Mouse (Mus musculus) forebrain, embryonic 12.5 days (tissue): Measurements from ENCODE around the gene Gm42957. TPM values are rescaled to one million over a fixed set of nuclear protein-coding genes. Genes with fewer than 3 reads are reported as not detected.
"Not testable (repeated sequence)": the region's sequence is repeated elsewhere in the genome, so short reads cannot be mapped to it uniquely, and the experiment has no call there.

Source experiments
- ATAC-seq: fragments of 200-750 bp; cut with Nextera tagmentation; 2 replicates; pipeline ENCODE4 v1.8.0; 2017; ENCODE audit warnings: moderate TSS enrichment; ENCODE audit not compliant: low FRiP score
- H3K27ac ChIP-seq: fragments of 300-500 bp; sonication (generic); 2 replicates; pipeline ENCODE4 v1.5.1; 2016; ENCODE audit warnings: mild to moderate bottlenecking
- H3K27me3 ChIP-seq: fragments of 300-500 bp; sonication (generic); 2 replicates; pipeline ENCODE4 v1.6.1; 2016; ENCODE audit warnings: mild to moderate bottlenecking
- H3K36me3 ChIP-seq: fragments of 300-500 bp; sonication (generic); replicated peaks from 2 replicates; pipeline ENCODE4 v1.6.1; 2016; ENCODE audit warnings: mild to moderate bottlenecking
- H3K4me1 ChIP-seq: fragments of 300-500 bp; sonication (generic); 2 replicates; pipeline ENCODE4 v1.6.1; 2016
- H3K4me2 ChIP-seq: fragments of 300-500 bp; sonication (generic); 2 replicates; pipeline ENCODE4 v1.6.1; 2016; ENCODE audit warnings: mild to moderate bottlenecking, moderate library complexity
- H3K4me3 ChIP-seq: fragments of 300-500 bp; sonication (generic); replicated peaks from 2 replicates; pipeline ENCODE4 v1.5.1; 2016; ENCODE audit warnings: mild to moderate bottlenecking
- H3K9ac ChIP-seq: fragments of 300-500 bp; sonication (generic); 2 replicates; pipeline ENCODE4 v1.6.1; 2016; ENCODE audit warnings: mild to moderate bottlenecking
- H3K9me3 ChIP-seq: fragments of 300-500 bp; sonication (generic); 2 replicates; pipeline ENCODE4 v1.6.1; 2016
- WGBS: fragments of 180-500 bp; shearing (Covaris S2); methylation state at CpG from one replicate; pipeline ENCODE4 v1.1.7; 2016; 5-methylcytosine and 5-hydroxymethylcytosine counted together
- polyA plus RNA-seq: library from polyadenylated mRNA; unstranded; fragments of >200 nt; fragmentation: Nextera tagmentation; extraction: Ambion mirVana; gene quantifications from 2 replicates; pipeline ENCODE4 v1.2.1, GENCODE M21; 2016

Gm42957 gene
- polyA plus RNA-seq, 1 experiment from 2014 or later: not detected

GRCm38 (mm10) chr3:96599411-96599810 is 35.9 kb upstream of the Gm42957 start:
- Histone ChIP-seq H3K27ac (no peak overlapping the region), H3K4me2 (0 out of 2 replicates have a peak overlapping the region, but pooled peaks have one; percentile 95), H3K27me3 (peaks cover 37% of the 10 kb centered on the region), H3K4me1 (peaks cover 78% of the 10 kb centered on the region), H3K36me3 (no peaks in the 10 kb centered on the region), H3K4me3 (no peak overlapping the region), H3K9me3 (no peaks in the 10 kb centered on the region), H3K9ac (no peak overlapping the region)
- 59% methylated on average over 3 of the region's 3 CpGs for WGBS
- ATAC-seq: no peak

GRCm38 (mm10) chr3:96600639-96601250 is 34.5 kb upstream of the Gm42957 start, which contains the start of gene Lix1l:
Gene Lix1l (plus strand): TSS chr3:96601149.
- peak within 1 kb of the TSS; percentile 62 for H3K4me2 ChIP-seq
- H3K4me3 ChIP-seq: peak within 1 kb of the TSS; percentile 96
- no peaks in the 10 kb centered on the region for H3K9me3 ChIP-seq
- H3K9ac ChIP-seq: peak within 1 kb of the TSS; percentile 97
- WGBS: under 1% methylated on average over 27 of the region's 27 CpGs
- no peaks in the 10 kb centered on the region for H3K36me3 ChIP-seq
- peak; percentile 95 for ATAC-seq
- H3K27ac ChIP-seq: peak within 1 kb of the TSS; percentile 96
- peaks cover 25% of the 10 kb centered on the region for H3K27me3 ChIP-seq
- H3K4me1 ChIP-seq: peaks cover 80% of the 10 kb centered on the region

- H3K4me1 ChIP-seq: peaks cover 77% of the 10 kb centered on the region
- no peaks in the 10 kb centered on the region for H3K9me3 ChIP-seq
- H3K4me2 ChIP-seq: peak overlapping the region; percentile 62
- ATAC-seq: peak; percentile 63
- peak overlapping the region; percentile 96 for H3K4me3 ChIP-seq
- peak overlapping the region; percentile 96 for H3K27ac ChIP-seq
- H3K36me3 ChIP-seq: no peaks in the 10 kb centered on the region
- peaks cover 20% of the 10 kb centered on the region for H3K27me3 ChIP-seq
- WGBS: under 1% methylated on average over 22 of the region's 40 CpGs
- H3K9ac ChIP-seq: peak overlapping the region; percentile 97
Measured at GRCm38 (mm10) chr3:96601251-96601787, 34.0 kb upstream of the Gm42957 start.

GRCm38 (mm10) chr3:96601941-96602703 is 33.2 kb upstream of the Gm42957 start:
- H3K9me3 ChIP-seq: no peaks in the 10 kb centered on the region
- H3K9ac ChIP-seq: peak overlapping the region; percentile 97
- H3K27ac ChIP-seq: peak overlapping the region; percentile 96
- H3K27me3 ChIP-seq: peaks cover 12% of the 10 kb centered on the region
- H3K36me3 ChIP-seq: no peaks in the 10 kb centered on the region
- H3K4me1 ChIP-seq: peaks cover 69% of the 10 kb centered on the region
- no peak for ATAC-seq
- peak overlapping the region; percentile 96 for H3K4me3 ChIP-seq
- WGBS: 19% methylated on average over 10 of the region's 10 CpGs
- H3K4me2 ChIP-seq: peak overlapping the region; percentile 62

- H3K36me3 ChIP-seq: no peaks in the 10 kb centered on the region; the same call in 1 of the 2 replicates
- 44% methylated on average over 5 of the region's 5 CpGs for WGBS
- no peak for ATAC-seq
- no peaks in the 10 kb centered on the region for H3K9me3 ChIP-seq
- peak overlapping the region; percentile 96 for H3K4me3 ChIP-seq
- H3K4me2 ChIP-seq: peak overlapping the region; percentile 62
- peaks cover 9% of the 10 kb centered on the region for H3K27me3 ChIP-seq
- H3K27ac ChIP-seq: peak overlapping the region; percentile 96
- peaks cover 64% of the 10 kb centered on the region for H3K4me1 ChIP-seq
- peak overlapping the region; percentile 97 for H3K9ac ChIP-seq
Measured at GRCm38 (mm10) chr3:96602704-96603084, 32.6 kb upstream of the Gm42957 start.

- Histone ChIP-seq H3K4me2 (peak overlapping the region; percentile 62), H3K27me3 (peaks cover 9% of the 10 kb centered on the region), H3K4me3 (peak overlapping the region; percentile 96), H3K36me3 (peaks cover 3% of the 10 kb centered on the region; the same call in 1 of the 2 replicates), H3K4me1 (peaks cover 58% of the 10 kb centered on the region), H3K27ac (no peak overlapping the region), H3K9me3 (no peaks in the 10 kb centered on the region), H3K9ac (peak overlapping the region; percentile 97)
- no peak for ATAC-seq
- WGBS: 49% methylated on average over 5 of the region's 5 CpGs
Measured at GRCm38 (mm10) chr3:96603311-96603710, 32.0 kb upstream of the Gm42957 start.

- not testable (repeated sequence) for ATAC-seq, H3K4me3 ChIP-seq, H3K27ac ChIP-seq, H3K9me3 ChIP-seq, H3K9ac ChIP-seq, H3K27me3 ChIP-seq, H3K4me2 ChIP-seq
- peaks cover 36% of the 10 kb centered on the region for H3K4me1 ChIP-seq
- H3K36me3 ChIP-seq: peaks cover 11% of the 10 kb centered on the region
- WGBS: 91% methylated on average over 4 of the region's 4 CpGs
Measured at GRCm38 (mm10) chr3:96606007-96606406, 29.3 kb upstream of the Gm42957 start.

- no peaks in the 10 kb centered on the region for H3K27me3 ChIP-seq
- H3K4me1 ChIP-seq: peaks cover 36% of the 10 kb centered on the region
- no peak for ATAC-seq
- no peak overlapping the region for H3K9ac ChIP-seq
- 95% methylated on average over 4 of the region's 4 CpGs for WGBS
- no peak overlapping the region for H3K4me2 ChIP-seq
- peaks cover 11% of the 10 kb centered on the region for H3K36me3 ChIP-seq
- no peaks in the 10 kb centered on the region for H3K9me3 ChIP-seq
- no peak overlapping the region for H3K27ac ChIP-seq
- no peak overlapping the region for H3K4me3 ChIP-seq
Measured at GRCm38 (mm10) chr3:96606618-96607017, 28.7 kb upstream of the Gm42957 start.

- H3K36me3 ChIP-seq: peaks cover 76% of the 10 kb centered on the region
- 91% methylated on average over 3 of the region's 3 CpGs for WGBS
- no peak for ATAC-seq
Measured at GRCm38 (mm10) chr3:96617941-96618340, 17.3 kb upstream of the Gm42957 start.

GRCm38 (mm10) chr3:96623201-96623600 is 12.1 kb upstream of the Gm42957 start:
- ATAC-seq: no peak
- H3K27me3 ChIP-seq: no peaks in the 10 kb centered on the region
- H3K4me1 ChIP-seq: no peaks in the 10 kb centered on the region
- no peaks in the 10 kb centered on the region for H3K9me3 ChIP-seq
- H3K36me3 ChIP-seq: peaks cover 79% of the 10 kb centered on the region
- no peak overlapping the region for H3K4me2 ChIP-seq
- no peak overlapping the region for H3K27ac ChIP-seq
- H3K9ac ChIP-seq: no peak overlapping the region
- WGBS: 90% methylated on average over 4 of the region's 4 CpGs
- no peak overlapping the region for H3K4me3 ChIP-seq

More at GRCm38 (mm10) chr3:96617941-96618340, 17.3 kb upstream of the Gm42957 start:
- Histone ChIP-seq H3K9me3 (no peaks in the 10 kb centered on the region), H3K4me2 (no peak overlapping the region), H3K27ac (no peak overlapping the region), H3K9ac (no peak overlapping the region), H3K4me3 (no peak overlapping the region), H3K27me3 (no peaks in the 10 kb centered on the region), H3K4me1 (no peaks in the 10 kb centered on the region)

- ATAC-seq: peak; percentile 95
- Histone ChIP-seq H3K27me3 (no peaks in the 10 kb centered on the region), H3K27ac (peak within 1 kb of the TSS; percentile 54), H3K36me3 (peaks cover 48% of the 10 kb centered on the region), H3K9ac (peak within 1 kb of the TSS; percentile 70), H3K4me3 (peak within 1 kb of the TSS; percentile 61), H3K9me3 (no peaks in the 10 kb centered on the region), H3K4me1 (peaks cover 20% of the 10 kb centered on the region), H3K4me2 (peak within 1 kb of the TSS; percentile 80)
- WGBS: 1% methylated on average over 48 of the region's 48 CpGs
Measured at GRCm38 (mm10) chr3:96629729-96630600, 5.3 kb upstream of the Gm42957 start, which contains the start of gene Rbm8a. Gene Rbm8a (plus strand): TSS chr3:96629933.

- H3K36me3 ChIP-seq: peaks cover 31% of the 10 kb centered on the region
- H3K9ac ChIP-seq: no peak overlapping the region
- no peak for ATAC-seq
- H3K9me3 ChIP-seq: no peaks in the 10 kb centered on the region
- peaks cover 36% of the 10 kb centered on the region for H3K4me1 ChIP-seq
- no peaks in the 10 kb centered on the region for H3K27me3 ChIP-seq
- no peak overlapping the region for H3K27ac ChIP-seq
- H3K4me2 ChIP-seq: no peak overlapping the region
- H3K4me3 ChIP-seq: no peak overlapping the region
Measured at GRCm38 (mm10) chr3:96632058-96632457, 3.2 kb upstream of the Gm42957 start.
